Mouse (Mus musculus) CD4-positive, CD25-positive, alpha-beta regulatory T cell (primary cell): ENCODE measurements around the gene Gpx2. TPM values are rescaled to one million over a fixed set of nuclear protein-coding genes. Genes with fewer than 3 reads are reported as not detected.

Experiments
- polyA plus RNA-seq: library from polyadenylated mRNA; unstranded; fragments of 100-300 nt; shearing (Covaris generic); gene quantifications from one replicate; pipeline ENCODE4 v1.2.1, GENCODE M21; 2017

The Gpx2 gene
- not detected for polyA plus RNA-seq

GRCm38 (mm10) chr12:76795350-76795749, at the start of gene Gpx2:
Gene Gpx2, minus strand, starts transcription at chr12:76795554.

GRCm38 (mm10) chr12:76822651-76823041, 27.3 kb upstream of the Gpx2 start, which contains the start of gene Rab15:
Gene Rab15, minus strand, starts transcription at chr12:76822908.

GRCm38 (mm10) chr12:76765354-76765851, 30.0 kb downstream of the Gpx2 start, which contains the start of the genes Churc1 and Fntb:
Gene Churc1, plus strand, starts transcription at chr12:76765538.
Gene Fntb, plus strand, starts transcription at chr12:76765589.

Other genes with a start within 250 kb of the Gpx2 start
- 0.77 TPM for gene Sptb, start 85.0 kb downstream of the Gpx2 start, polyA plus RNA-seq
- 159 TPM for gene Churc1, start 30.0 kb downstream of the Gpx2 start, polyA plus RNA-seq
- 24.2 TPM for gene Fntb, start 30.0 kb downstream of the Gpx2 start, polyA plus RNA-seq
- gene Rab15, start 27.4 kb upstream of the Gpx2 start, polyA plus RNA-seq: not detected
- gene Max, start 166.6 kb upstream of the Gpx2 start, polyA plus RNA-seq: 171 TPM